Mouse (Mus musculus): ENCODE results near the gene Dock8.

- TF ChIP-seq BHLHE40 (IDR thresholded peaks at IDR 0.05; ENCODE audit: low read depth, low read length) (no peak), TCF12 (IDR thresholded peaks at IDR 0.05; ENCODE audit: low read depth, low read length) (no peak), SIN3A (IDR thresholded peaks at IDR 0.05; ENCODE audit: low read length) (no peak), CTCF (conservative IDR thresholded peaks at IDR 0.05 in 1 of 2, IDR thresholded peaks at IDR 0.05 in 1 of 2; ENCODE audit: low read depth in 2 of 2, low read length in 2 of 2) (no peak)
Observed at GRCm38 (mm10) chr19:25087181-25087580, 87.8 kb downstream of the Dock8 start.
